Mouse (Mus musculus): ENCODE data around the gene Zmiz1.

Zmiz1 gene

DNA sequence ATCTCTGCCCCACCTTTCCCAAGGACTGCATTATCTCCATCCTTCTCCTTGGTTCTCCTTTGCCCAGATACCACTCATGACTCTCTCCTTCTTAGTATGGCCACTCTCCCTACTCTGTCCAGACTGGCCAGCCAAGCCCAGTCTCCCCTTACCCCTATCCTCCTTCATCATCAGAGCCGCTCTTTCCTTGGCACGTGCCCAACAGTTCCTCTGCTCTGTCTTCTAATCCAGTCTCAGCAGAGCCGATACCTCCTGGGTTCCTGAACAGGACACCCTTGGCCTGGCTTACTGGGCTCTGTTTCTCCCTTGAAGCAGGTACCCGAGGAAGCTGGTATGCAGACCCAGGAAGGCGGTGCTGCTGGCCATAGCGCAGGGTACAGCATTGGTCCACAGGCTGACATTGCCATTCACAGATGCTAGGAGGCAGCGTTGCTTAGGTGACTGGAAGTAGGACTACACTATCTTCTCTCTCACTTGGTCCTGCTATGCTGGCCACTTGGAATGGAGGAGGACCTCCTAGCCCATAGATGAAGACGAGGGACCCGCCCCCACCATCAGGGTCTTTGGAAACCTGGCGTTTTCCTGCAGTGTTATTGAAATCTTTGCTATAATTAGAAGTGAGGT, 80.6 kb downstream of the Zmiz1 start:
- no peak for DNase-seq

DNA sequence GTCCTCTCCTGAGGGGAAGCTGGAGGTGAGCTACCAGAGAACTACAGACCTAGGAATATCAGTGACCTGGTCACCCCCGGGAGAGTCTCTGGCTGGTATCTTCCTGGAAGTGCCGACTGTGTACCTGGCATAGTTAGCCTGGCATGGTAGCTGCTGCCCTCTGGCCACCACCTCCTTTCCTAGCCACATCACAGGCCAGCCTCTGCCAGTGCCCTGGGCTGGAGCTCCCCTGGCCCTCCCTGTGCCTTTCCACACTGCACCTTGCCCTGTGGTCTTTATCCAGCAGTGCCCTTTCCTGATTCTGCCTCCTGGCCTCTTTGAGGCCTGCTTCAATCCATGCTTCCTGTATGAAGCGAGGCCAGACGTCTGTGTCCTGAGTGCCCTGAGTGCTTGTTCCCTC, 81.2 kb downstream of the Zmiz1 start:
- DNase-seq = no peak

DNA sequence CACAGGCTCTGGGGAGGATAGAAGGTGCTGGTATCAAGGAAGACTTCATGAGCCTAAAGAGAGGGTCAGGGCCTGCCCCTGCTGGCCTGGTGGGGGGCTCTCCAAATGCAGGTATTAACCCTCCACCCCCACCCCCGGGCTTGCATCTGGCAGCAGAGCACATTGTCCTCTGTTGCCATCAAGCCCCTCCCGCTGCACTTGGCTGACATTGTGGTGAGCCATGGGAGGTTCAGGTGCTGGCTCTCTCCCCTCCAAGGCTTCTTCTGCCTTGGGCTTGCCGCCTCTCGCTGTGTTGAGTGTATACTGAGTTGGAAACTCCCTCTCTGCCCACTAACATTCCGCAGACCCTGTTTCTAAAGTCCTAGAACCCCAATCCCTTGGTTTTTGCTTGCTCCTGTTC, 82.2 kb downstream of the Zmiz1 start:
- DNase-seq = no peak

DNA sequence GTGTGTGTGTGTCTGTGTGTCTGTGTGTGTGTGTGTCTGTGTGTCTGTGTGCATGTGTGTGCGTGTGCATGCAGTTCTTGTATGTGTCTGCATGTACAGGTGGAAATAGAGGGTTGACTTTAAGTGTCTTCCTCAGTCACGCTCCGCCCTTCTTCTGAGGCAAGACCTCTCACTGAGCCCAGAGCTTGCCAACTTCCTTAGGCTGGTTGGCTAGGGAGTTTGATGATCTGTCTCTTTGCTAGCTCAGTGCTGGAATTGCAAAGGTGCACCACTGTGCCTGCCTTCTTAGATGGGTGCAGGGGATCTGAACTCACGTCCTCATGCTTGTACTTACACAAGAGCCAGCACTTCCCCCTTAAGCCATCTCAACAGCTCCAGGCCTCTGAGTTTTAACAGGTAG, 84.1 kb downstream of the Zmiz1 start:
- DNase-seq = no peak

GRCm38 (mm10) chr14:25543927-25544326, 84.9 kb downstream of the Zmiz1 start:
- no peak for DNase-seq

GRCm38 (mm10) chr14:25546852-25547621, 88.1 kb downstream of the Zmiz1 start:
- no peak for DNase-seq

DNA sequence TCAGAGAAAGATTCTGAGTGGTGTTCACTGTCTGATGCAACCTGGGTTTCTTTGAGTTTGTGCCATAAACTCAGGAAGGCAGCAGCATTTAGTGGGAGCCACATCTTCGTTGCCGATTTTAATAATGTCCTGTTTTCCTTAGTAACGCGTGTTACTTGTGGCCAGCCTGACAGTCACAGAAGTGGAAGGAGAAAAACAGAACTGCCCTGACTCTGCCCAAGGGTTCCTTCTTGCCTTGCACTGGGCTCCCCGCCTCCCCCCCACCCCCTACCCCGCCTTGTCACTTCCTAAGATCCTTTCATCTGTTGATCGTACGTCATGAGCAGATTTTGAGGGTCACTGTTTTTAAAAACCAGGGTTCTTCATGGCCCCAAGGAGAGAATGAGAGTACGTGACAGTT, 88.9 kb downstream of the Zmiz1 start:
- no peak for DNase-seq

GRCm38 (mm10) chr14:25548650-25549049, 89.7 kb downstream of the Zmiz1 start:
- no peak for DNase-seq

DNA sequence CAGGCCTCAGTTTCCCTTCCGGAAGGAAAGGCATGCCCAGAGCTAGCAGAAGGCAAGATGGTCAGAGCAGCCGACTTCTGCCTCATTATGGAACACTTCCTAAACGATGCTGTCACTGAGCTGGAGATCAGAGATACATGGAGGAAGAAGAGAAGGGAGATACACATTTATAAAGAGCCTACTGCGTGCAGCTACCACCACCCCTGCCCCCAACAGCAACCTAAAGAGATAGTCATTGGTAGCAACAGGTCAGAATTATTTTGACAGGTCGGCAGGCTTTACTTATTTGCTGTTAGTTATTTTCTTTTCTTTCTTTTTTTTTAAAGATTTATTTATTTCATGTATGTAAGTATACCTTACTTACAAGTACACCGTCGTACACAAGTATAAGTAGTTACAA, 90.1 kb downstream of the Zmiz1 start:
- no peak for DNase-seq

DNA sequence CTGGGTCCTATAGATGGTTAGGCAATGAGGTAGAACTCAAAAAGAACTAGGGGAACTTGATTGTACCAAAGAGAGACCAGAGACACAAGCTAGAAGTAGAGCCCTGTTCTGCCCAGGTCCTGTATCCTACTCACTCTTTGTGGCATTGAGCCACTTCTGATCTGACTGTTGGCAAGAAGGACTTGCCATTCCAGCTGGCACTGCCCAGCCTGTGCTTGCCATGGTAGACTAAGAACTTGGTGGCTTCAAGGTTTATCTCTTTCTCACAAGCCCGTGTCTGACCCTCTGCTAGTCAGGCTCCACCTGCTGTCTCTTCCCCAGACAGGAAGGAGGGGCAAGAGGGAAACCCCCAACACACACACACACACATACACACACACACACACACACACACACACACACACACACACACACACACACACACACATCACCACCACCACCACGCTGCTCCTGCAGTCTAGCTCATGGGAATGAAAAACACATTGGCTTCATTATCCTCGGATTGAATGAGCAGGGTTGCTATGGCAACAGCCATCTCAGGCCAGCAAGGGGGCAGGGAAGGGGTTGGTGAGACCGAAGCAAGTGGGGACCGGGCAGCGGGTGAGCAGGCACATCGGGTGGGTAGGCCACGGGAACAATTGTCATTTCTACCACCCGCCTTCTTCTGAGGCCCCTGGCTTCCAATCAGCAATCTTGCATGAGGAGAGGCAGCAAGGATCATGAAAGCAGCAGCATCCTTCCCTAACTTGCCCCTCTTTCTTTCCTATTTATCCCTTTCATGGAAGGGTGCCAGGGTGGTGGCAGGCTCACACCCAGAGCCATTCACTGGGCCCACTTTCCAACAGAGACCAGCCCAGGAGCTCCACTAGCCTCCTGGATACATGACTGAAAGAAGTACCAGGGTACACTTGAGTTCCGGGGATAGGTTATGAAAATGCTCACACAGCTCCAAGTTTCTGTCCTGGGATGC, 91.2 kb downstream of the Zmiz1 start:
- no peak for DNase-seq

DNA sequence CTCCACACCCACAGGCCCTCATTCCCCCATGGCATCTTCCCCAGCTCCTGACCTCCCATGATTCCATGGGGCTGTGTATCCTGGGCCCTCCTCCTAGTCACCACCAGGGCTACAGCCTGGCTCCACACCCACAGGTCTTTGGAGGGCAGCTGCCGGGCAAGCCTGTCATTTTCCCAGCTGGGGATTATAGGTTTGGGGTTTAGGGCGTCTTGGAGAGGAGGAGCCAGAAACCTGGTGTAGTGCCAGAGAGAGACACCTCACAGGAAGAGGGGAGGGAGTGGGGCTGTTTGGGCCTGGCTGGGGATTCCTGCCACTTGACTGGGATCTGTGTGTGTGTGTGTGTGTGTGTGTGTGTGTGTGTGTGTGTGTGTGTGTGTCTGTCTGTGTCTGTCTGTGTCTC, 92.7 kb downstream of the Zmiz1 start:
- no peak for DNase-seq

DNA sequence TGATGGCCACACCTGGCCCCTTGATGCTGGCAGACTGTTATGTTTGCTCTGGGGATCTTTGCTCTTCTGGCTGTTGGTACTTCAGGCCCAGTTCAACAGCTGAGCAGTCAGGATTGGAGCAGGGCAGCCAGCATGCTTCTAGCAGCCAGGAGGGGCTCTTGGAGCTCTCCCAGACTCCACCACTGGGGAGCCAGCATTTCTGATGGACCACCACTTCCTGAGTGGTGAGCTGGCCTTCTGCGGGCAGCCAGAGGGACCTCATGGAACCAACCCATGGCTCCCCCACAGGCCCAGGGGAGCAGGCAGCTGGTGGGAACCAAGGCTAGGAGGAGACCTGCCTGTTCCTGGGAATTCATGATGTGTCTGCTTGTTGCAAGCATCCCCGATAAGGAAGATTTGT, 94.4 kb downstream of the Zmiz1 start:
- DNase-seq = no peak

- DNase-seq = no peak
Observed at GRCm38 (mm10) chr14:25554781-25555180, 95.8 kb downstream of the Zmiz1 start.

DNA sequence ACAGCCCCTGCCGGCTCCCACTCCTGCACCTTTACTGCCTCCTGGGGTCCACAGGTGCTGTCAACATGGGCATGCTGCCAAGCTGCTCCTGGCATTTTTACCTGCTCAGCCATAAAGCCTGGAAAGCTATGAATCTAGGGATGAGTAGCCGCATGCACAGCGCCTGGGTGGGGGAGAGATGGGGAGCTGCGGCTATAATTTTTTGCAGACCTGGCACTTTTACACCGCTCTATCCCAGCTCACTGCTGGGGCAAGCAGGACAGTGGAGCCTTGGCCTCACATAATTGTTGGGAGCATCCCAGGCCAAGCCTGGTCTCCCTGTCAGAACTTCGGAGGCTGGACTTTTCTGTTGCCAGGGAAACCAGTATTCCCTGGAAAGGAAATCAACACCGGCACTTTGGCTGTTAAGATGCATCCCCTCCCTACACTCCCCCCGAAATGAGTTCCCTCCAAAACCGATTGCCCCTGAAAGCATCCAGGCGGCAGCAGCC, 96.4 kb downstream of the Zmiz1 start:
- no peak for DNase-seq

- no peak for DNase-seq
Observed at GRCm38 (mm10) chr14:25555848-25556247, 96.9 kb downstream of the Zmiz1 start.

- DNase-seq = no peak
Observed at GRCm38 (mm10) chr14:25557014-25557413, 98.0 kb downstream of the Zmiz1 start.

DNA sequence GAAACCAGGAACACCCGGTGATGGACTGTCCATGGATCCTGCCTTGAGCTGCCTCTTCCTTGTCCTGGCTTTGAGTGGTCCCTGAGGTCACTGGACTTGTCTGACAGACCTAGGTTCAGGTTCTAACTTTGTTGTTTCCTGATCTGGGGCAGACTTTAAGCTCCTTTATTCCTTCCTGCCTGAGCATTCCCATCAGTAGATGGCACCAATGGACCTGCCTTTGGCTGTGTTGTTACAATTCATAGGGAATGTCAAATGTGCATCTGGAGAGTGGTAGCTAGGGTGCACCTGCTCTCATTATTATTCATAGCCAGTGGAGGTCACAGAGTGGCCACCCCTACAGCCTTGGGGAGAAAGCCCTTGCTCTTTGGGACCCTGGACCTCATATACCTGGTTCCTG, 99.5 kb downstream of the Zmiz1 start:
- no peak for DNase-seq

- no peak for DNase-seq
Observed at GRCm38 (mm10) chr14:25559907-25560306, 100.9 kb downstream of the Zmiz1 start.

DNA sequence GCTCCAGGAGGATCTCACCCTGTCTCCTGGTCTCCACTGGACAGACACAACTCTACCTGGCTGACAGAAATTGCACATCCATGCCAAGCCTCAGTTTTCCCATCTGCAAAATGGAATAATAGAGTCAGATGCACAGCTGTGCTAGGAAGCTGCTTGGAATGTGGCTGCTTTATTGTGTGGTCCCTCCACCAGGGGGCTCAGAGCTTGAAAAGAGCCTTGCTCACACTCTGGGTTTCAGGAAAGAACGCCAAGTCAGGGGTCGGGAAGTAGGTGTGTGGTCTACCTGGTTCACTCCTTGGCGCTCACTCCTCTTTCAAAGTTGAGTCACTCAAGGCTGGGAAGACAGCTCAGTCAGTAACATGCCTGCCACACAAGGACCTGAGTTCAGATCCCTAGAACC, 101.9 kb downstream of the Zmiz1 start:
- DNase-seq = no peak

DNA sequence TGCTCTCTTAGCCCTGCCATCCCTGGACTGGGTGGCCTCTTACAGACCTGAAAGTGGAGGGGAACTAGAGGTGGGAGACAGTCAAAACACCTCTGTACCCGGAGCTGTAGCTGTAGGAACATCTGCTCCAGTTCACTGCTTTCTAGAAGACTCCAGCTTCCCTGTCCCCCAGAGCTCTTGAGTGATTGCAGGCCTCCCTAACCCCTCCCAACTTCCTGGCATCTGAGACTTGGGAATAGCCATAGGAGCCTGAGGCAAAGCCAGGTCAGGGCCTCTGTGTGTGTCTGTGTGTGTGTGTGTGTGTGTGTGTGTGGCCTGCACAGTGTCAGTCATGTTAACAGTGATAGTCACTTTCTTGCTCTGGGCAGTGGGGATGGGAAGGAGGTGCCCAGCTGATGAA, 102.7 kb downstream of the Zmiz1 start:
- DNase-seq = no peak

GRCm38 (mm10) chr14:25562447-25562846, 103.5 kb downstream of the Zmiz1 start:
- no peak for DNase-seq

GRCm38 (mm10) chr14:25562909-25563308, 103.9 kb downstream of the Zmiz1 start:
- DNase-seq = no peak

GRCm38 (mm10) chr14:25564577-25564976, 105.6 kb downstream of the Zmiz1 start:
- no peak for DNase-seq
